Mouse (Mus musculus): ENCODE results near the gene Cul7.
A peak's percentile ranks its signal among the peaks of the same experiment; 100 is the strongest.

The Cul7 gene

GRCm38 (mm10) chr17:46628791-46629684 lies 21.1 kb upstream of the Cul7 start, which contains the start of gene Ptk7:
Gene Ptk7 (minus strand): TSS chr17:46629504.
- peak; percentile 48 to 76 for DNase-seq (ENCODE audit: low spot score in 2 of 2)

GRCm38 (mm10) chr17:46629685-46630441 lies 20.3 kb upstream of the Cul7 start:
- peak in 1 of 2 experiments; percentile 68 for DNase-seq (ENCODE audit: low spot score in 2 of 2)

GRCm38 (mm10) chr17:46636831-46637523 lies 13.2 kb upstream of the Cul7 start:
- no peak for DNase-seq (ENCODE audit: low spot score in 2 of 2)

- DNase-seq (ENCODE audit: low spot score in 2 of 2) = no peak
Observed at GRCm38 (mm10) chr17:46639929-46640328, 10.2 kb upstream of the Cul7 start.

GRCm38 (mm10) chr17:46642060-46642459 lies 8.1 kb upstream of the Cul7 start:
- no peak for DNase-seq (ENCODE audit: low spot score in 2 of 2)

GRCm38 (mm10) chr17:46644152-46644805 lies 5.9 kb upstream of the Cul7 start:
- DNase-seq (ENCODE audit: low spot score in 2 of 2) = no peak

GRCm38 (mm10) chr17:46644916-46645475 lies 5.1 kb upstream of the Cul7 start:
- peak; percentile 55 to 72 for DNase-seq (ENCODE audit: low spot score in 2 of 2)

- peak; percentile 97 to 99 for DNase-seq (ENCODE audit: low spot score in 2 of 2)
Observed at GRCm38 (mm10) chr17:46645561-46646321, 4.4 kb upstream of the Cul7 start, which contains the start of the genes Klc4 and Mrpl2. Gene Klc4 (minus strand): TSS chr17:46646022. Gene Mrpl2 (plus strand): TSS chr17:46646229.

GRCm38 (mm10) chr17:46646322-46646662 lies 3.8 kb upstream of the Cul7 start:
- DNase-seq (ENCODE audit: low spot score in 2 of 2) = no peak

GRCm38 (mm10) chr17:46647279-46647678 lies 2.9 kb upstream of the Cul7 start:
- no peak for DNase-seq (ENCODE audit: low spot score in 2 of 2)

- no peak for DNase-seq (ENCODE audit: low spot score in 2 of 2)
Observed at GRCm38 (mm10) chr17:46648436-46648835, 1.7 kb upstream of the Cul7 start.

- DNase-seq (ENCODE audit: low spot score in 2 of 2) = no peak
Observed at GRCm38 (mm10) chr17:46649811-46650210, 326 bp upstream of the Cul7 start.

GRCm38 (mm10) chr17:46651292-46651691 lies 1.2 kb downstream of the Cul7 start:
- peak in 1 of 2 experiments; percentile 9 for DNase-seq (ENCODE audit: low spot score in 2 of 2)

GRCm38 (mm10) chr17:46651755-46652547 lies 1.8 kb downstream of the Cul7 start:
- DNase-seq (ENCODE audit: low spot score in 2 of 2) = no peak

GRCm38 (mm10) chr17:46656054-46656453 lies 5.9 kb downstream of the Cul7 start:
- DNase-seq (ENCODE audit: low spot score in 2 of 2) = no peak

GRCm38 (mm10) chr17:46661351-46661750 lies 11.2 kb downstream of the Cul7 start:
- no peak for DNase-seq (ENCODE audit: low spot score in 2 of 2)

- DNase-seq (ENCODE audit: low spot score in 2 of 2) = no peak
Observed at GRCm38 (mm10) chr17:46661981-46662380, 11.8 kb downstream of the Cul7 start.

GRCm38 (mm10) chr17:46662730-46663129 lies 12.6 kb downstream of the Cul7 start:
- DNase-seq (ENCODE audit: low spot score in 2 of 2) = no peak

GRCm38 (mm10) chr17:46667712-46668111 lies 17.6 kb downstream of the Cul7 start:
- no peak for DNase-seq (ENCODE audit: low spot score in 2 of 2)

- no peak for DNase-seq (ENCODE audit: low spot score in 2 of 2)
Observed at GRCm38 (mm10) chr17:46669911-46670310, 19.8 kb downstream of the Cul7 start.

Data from urinary bladder, adult 18-20 months (tissue).